Mouse (Mus musculus): Measurements from ENCODE around the gene Zic2.
"Not testable (repeated sequence)": the region's sequence is repeated elsewhere in the genome, so short reads cannot be mapped to it uniquely, and the experiment has no call there.

Zic2 gene

GRCm38 (mm10) chr14:122474891-122475556, at the start of gene Zic2:
Gene Zic2 (plus strand): TSS chr14:122475435.
- DNase-seq, result no peak

- DNase-seq, result no peak
These were observed 48.6 kb upstream of the Zic2 start for GRCm38 (mm10) chr14:122426529-122427203.

GRCm38 (mm10) chr14:122427204-122427560, 48.1 kb upstream of the Zic2 start:
- DNase-seq, result no peak

GRCm38 (mm10) chr14:122427654-122428053, 47.6 kb upstream of the Zic2 start:
- DNase-seq, result no peak

- DNase-seq, result no peak
These were observed 42.7 kb upstream of the Zic2 start for GRCm38 (mm10) chr14:122432558-122432957.

GRCm38 (mm10) chr14:122434039-122434438, 41.2 kb upstream of the Zic2 start:
- no peak for DNase-seq

GRCm38 (mm10) chr14:122436850-122437249, 38.4 kb upstream of the Zic2 start:
- no peak for DNase-seq

- no peak for DNase-seq
These were observed 25.4 kb upstream of the Zic2 start for GRCm38 (mm10) chr14:122449601-122450495.

- DNase-seq, result peak; percentile 66 to 78
These were observed 24.5 kb upstream of the Zic2 start, which contains the start of gene Gm5089 for GRCm38 (mm10) chr14:122450496-122451382. Gene Gm5089 (minus strand): TSS chr14:122451115.

- no peak for DNase-seq
These were observed 23.6 kb upstream of the Zic2 start for GRCm38 (mm10) chr14:122451551-122452145.

GRCm38 (mm10) chr14:122452701-122453387, 22.4 kb upstream of the Zic2 start:
- no peak for DNase-seq

GRCm38 (mm10) chr14:122453388-122453995, 21.7 kb upstream of the Zic2 start:
- peak; percentile 47 for DNase-seq

- DNase-seq, result no peak
These were observed 21.1 kb upstream of the Zic2 start for GRCm38 (mm10) chr14:122453996-122454738.

- no peak for DNase-seq
These were observed 20.2 kb upstream of the Zic2 start for GRCm38 (mm10) chr14:122454901-122455561.

- no peak for DNase-seq
These were observed 19.7 kb upstream of the Zic2 start for GRCm38 (mm10) chr14:122455562-122455958.

- not testable (repeated sequence) for DNase-seq
These were observed 15.9 kb upstream of the Zic2 start for GRCm38 (mm10) chr14:122459332-122459731.

GRCm38 (mm10) chr14:122459776-122460175, 15.5 kb upstream of the Zic2 start:
- no peak for DNase-seq

GRCm38 (mm10) chr14:122460226-122460625, 15.0 kb upstream of the Zic2 start:
- DNase-seq, result no peak

- no peak for DNase-seq
These were observed 13.7 kb upstream of the Zic2 start for GRCm38 (mm10) chr14:122461500-122461899.

- DNase-seq, result no peak
These were observed 13.3 kb upstream of the Zic2 start for GRCm38 (mm10) chr14:122461966-122462365.

Measured in kidney, postnatal 36 days (tissue).